Mouse (Mus musculus) neural tube, embryonic 10.5 days (tissue): ENCODE measurements around the gene Kank2.

ENCODE experiments used
- DNase-seq: peaks from one replicate; pipeline ENCODE4 v3.0.0-alpha.2; 2017; ENCODE audit warnings: low spot score; ENCODE audit errors: extremely low spot score

The Kank2 gene

GRCm38 (mm10) chr9:21798345-21799009, at the start of gene Kank2:
Gene Kank2 (minus strand): TSS chr9:21798744.
- peak; percentile 93 for DNase-seq

GRCm38 (mm10) chr9:21847926-21848325, 49.4 kb upstream of the Kank2 start:
- no peak for DNase-seq

- DNase-seq: no peak
Measured at GRCm38 (mm10) chr9:21847425-21847824, 48.9 kb upstream of the Kank2 start.

GRCm38 (mm10) chr9:21846755-21847341, 48.3 kb upstream of the Kank2 start:
- peak; percentile 50 for DNase-seq

- DNase-seq: no peak
Measured at GRCm38 (mm10) chr9:21845381-21846080, 47.0 kb upstream of the Kank2 start.

- no peak for DNase-seq
Measured at GRCm38 (mm10) chr9:21843086-21843485, 44.5 kb upstream of the Kank2 start.

- no peak for DNase-seq
Measured at GRCm38 (mm10) chr9:21842391-21842790, 43.8 kb upstream of the Kank2 start.

GRCm38 (mm10) chr9:21841340-21841739, 42.8 kb upstream of the Kank2 start:
- DNase-seq: no peak

GRCm38 (mm10) chr9:21840115-21840787, 41.7 kb upstream of the Kank2 start:
- peak; percentile 61 for DNase-seq

GRCm38 (mm10) chr9:21837690-21838089, 39.1 kb upstream of the Kank2 start:
- no peak for DNase-seq

- no peak for DNase-seq
Measured at GRCm38 (mm10) chr9:21835258-21835912, 36.8 kb upstream of the Kank2 start, which contains the start of gene Angptl8. Gene Angptl8 (plus strand): TSS chr9:21835510.

- no peak for DNase-seq
Measured at GRCm38 (mm10) chr9:21831558-21832240, 33.2 kb upstream of the Kank2 start.

GRCm38 (mm10) chr9:21830936-21831335, 32.4 kb upstream of the Kank2 start:
- no peak for DNase-seq

- DNase-seq: no peak
Measured at GRCm38 (mm10) chr9:21830461-21830850, 31.9 kb upstream of the Kank2 start.

- DNase-seq: no peak
Measured at GRCm38 (mm10) chr9:21829834-21830460, 31.4 kb upstream of the Kank2 start.

- no peak for DNase-seq
Measured at GRCm38 (mm10) chr9:21824366-21824765, 25.8 kb upstream of the Kank2 start.

- DNase-seq: no peak
Measured at GRCm38 (mm10) chr9:21823957-21824356, 25.4 kb upstream of the Kank2 start.

- no peak for DNase-seq
Measured at GRCm38 (mm10) chr9:21822686-21823085, 24.1 kb upstream of the Kank2 start.

GRCm38 (mm10) chr9:21820183-21820582, 21.6 kb upstream of the Kank2 start:
- no peak for DNase-seq

GRCm38 (mm10) chr9:21819181-21819729, 20.7 kb upstream of the Kank2 start:
- DNase-seq: no peak
